Mouse (Mus musculus) adrenal gland, postnatal 36 days (tissue): ENCODE results near the gene Gm17677. TPM values are rescaled to one million over a fixed set of nuclear protein-coding genes. Genes with fewer than 3 reads are reported as not detected.

Source experiments
- DNase-seq, 2 experiments: peaks; one replicate each; pipeline ENCODE4 v3.0.0; 2021; ENCODE audit warnings: mixed read lengths in 1 of 2
- long read RNA-seq, 2 experiments: library from polyadenylated mRNA; stranded (forward); transcript quantifications; one replicate each; pipeline ENCODE4 v2.0.0; 2021; ENCODE audit warnings: borderline sequencing depth in 2 of 2
- total RNA-seq, 2 experiments: library from RNA; stranded (reverse); gene quantifications; 2 replicates each; pipeline ENCODE4 v1.2.3; 2021

The Gm17677 gene
- total RNA-seq: not detected
- long read RNA-seq, experiment 1: 0 reads
- long read RNA-seq, experiment 2: 0 reads

DNA sequence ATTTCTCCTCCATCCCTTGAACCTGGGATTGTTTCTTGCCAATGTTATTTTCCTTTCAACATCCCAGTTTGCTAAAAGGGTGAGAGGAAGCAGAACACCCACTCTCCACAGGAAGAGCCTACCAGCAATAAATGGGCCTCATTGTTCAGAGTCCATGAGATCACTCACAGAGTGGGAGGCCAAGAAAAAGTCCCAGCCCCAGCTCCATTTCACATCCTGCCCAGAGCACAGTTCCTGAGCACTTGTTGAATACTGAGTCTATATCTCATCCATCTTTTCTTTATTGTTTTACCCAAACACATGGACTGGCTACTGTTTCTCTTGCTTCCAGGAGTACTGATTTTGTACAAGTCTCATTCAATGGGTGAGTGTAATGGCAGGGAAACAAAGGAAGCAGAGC lies at the start of gene Gm17677:
TSS of gene Gm17677 (plus strand) at position 301 of the 400 bp plus-strand sequence.
- DNase-seq: no peak

DNA sequence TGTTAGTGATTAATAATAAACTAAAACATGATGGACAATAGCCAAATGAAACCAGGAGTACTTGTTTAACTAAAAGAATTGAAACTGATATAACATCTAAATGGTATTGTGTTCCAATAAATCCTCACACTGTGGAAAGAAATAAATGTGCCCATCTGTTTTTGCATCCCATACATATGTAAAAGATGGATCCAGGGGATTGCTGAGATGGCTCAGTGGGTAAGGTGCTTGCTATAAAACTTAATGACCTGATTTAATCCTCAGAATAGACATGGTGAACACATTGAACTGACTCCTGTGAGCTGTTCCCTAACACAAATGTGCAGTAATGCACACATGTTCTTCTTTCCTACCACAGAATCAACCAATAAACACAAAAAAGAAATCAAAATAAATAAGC lies 48.9 kb upstream of the Gm17677 start:
- DNase-seq: no peak

DNA sequence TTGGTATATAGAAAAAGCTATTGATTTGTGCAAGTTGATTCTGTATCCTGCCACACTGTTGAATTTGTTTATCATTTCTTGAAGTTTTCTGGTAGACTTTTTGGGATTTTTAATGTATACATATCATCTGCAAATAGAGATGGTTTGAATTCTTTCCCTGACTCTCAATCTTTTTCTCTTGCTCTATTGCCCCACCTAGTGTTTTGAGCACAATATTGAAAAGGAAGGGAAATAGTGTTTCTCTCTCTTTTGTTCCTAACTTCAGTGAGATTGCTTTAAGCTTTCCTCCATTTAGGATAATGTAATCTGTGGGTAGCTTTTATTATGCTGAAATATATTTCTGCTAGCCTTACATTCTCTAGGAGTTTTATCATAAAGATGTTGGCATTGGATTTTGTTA lies 33.6 kb upstream of the Gm17677 start:
- DNase-seq: no peak

DNA sequence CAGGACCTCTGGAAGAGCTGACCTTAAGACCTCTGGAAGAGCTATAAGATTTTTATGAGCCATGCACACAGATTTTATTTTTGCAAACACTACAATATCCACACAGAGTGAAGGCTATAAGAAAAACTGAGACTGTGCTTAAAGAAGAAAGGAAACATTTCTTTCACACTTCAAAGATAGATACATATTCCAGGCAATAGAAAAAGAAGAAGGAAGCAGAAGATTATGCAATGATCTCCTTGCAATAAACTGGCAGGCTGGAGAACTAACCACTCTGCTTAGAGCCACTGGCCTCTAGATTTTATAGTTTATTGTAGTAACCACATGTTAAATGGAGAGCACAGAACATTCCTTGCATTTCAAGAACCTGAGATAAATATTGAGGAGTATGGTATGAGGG lies 16.0 kb downstream of the Gm17677 start:
- DNase-seq: no peak

DNA sequence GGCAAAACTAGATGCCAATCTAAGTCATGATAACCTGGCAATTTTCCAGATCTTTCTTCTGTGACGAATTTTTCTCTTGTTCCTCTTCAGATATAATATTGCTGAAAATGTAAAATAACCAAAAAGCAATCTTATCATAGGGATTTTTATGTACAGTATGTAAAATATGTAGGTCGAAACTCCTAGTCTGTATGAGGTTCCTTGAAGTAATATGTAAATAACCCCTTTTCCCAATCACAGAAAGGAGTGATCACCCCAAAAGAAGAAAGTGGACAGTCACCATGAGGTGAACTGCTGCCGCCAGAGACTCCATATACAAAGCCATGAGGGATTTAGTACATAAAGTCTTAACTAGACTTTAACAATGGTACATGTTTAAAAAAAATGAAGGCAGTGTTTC lies 37.2 kb downstream of the Gm17677 start, which contains the start of gene Gm17727:
TSS of gene Gm17727 (minus strand) at position 101 of the 400 bp plus-strand sequence.
- no peak for DNase-seq

DNA sequence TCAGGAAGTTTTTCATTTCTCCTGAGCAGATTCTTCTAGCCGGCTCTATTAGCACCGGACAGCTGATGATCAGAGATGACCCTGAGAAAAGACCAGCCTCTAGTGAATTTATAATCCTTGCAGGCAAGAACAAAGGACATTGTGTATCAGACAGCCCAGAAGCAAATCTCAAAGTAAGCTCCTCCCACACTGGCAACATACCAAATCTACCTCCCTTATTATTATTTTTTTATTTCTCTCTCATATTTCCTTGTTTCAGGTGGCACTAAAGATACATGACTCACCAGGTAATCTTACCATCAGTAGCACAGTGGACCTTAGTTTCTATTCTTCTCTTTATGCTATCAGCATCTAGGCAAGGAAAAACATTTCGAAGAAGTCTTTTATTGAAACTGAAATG lies 49.2 kb downstream of the Gm17677 start, which contains the start of the genes Gm27235 and D730048I06Rik:
TSS of gene Gm27235 (minus strand) at position 101 of the 400 bp plus-strand sequence.
TSS of gene D730048I06Rik (minus strand) at position 112 of the 400 bp plus-strand sequence.
- DNase-seq: no peak

Other genes with a start within 250 kb of the Gm17677 start
- not detected for gene Gm1113, start 222.8 kb upstream of the Gm17677 start, total RNA-seq
- gene Ddx25, start 182.5 kb upstream of the Gm17677 start, total RNA-seq: under 1 TPM; 0.56 to 0.79 TPM
- 10 to 100 TPM; 10.6 to 13.3 TPM for gene Pus3, start 182.5 kb upstream of the Gm17677 start, total RNA-seq
- under 1 TPM; 0.16 to 0.60 TPM for gene Pate2, start 170.8 kb upstream of the Gm17677 start, total RNA-seq
- 1 to 10 TPM; 3.3 to 4.2 TPM for gene Hyls1, start 170.7 kb upstream of the Gm17677 start, total RNA-seq
- gene Pate4, start 129.1 kb upstream of the Gm17677 start, total RNA-seq: not detected
- not detected for gene Pate3, start 92.8 kb upstream of the Gm17677 start, total RNA-seq
- gene Pate1, start 53.7 kb upstream of the Gm17677 start, total RNA-seq: not detected
- gene Gm17727, start 37.1 kb downstream of the Gm17677 start, total RNA-seq: not detected
- not detected for gene Gm27235, start 49.1 kb downstream of the Gm17677 start, total RNA-seq
- not detected for gene D730048I06Rik, start 49.1 kb downstream of the Gm17677 start, total RNA-seq
- gene 9230110F15Rik, start 103.1 kb downstream of the Gm17677 start, total RNA-seq: not detected
- gene 9230113P08Rik, start 167.4 kb downstream of the Gm17677 start, total RNA-seq: not detected